ENCODE assay signal across 8 mouse cellular contexts in the genomic region with DNA sequence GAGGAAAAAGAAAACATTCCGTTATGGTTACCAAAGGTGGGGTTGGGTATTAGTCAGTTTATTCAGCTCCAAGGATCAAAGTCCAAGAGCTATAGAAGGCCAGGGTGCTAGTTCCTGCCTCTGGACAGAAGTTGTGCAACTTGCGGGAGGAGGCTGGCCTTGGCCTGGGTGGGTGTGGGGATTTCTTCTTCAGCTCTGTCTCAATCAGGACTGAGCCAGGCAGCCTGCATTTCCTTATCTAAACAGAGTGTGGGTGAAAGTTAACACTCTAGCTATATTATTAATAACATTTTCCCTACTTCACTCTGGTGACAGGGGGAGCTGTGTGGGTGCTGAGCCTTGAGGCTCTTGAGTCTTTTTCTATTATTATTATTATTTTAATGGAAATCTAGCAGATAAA. TPM values are rescaled to one million over a fixed set of nuclear protein-coding genes. Genes with fewer than 3 reads are reported as not detected.
DNase-seq lines count a peak whose midpoint lies in the region; ATAC-seq and TF ChIP-seq lines count a peak whose summit lies in the region.
"Had no signal": no experiment of that assay in that cellular context is flagged by ENCODE, and none has a peak within 500 bp of the region (broad histone marks: within the 10 kb centered on the region; RNA-seq: fewer than 3 reads in every experiment).

No protein-coding gene starts in this region.

- H3K27ac ChIP-seq in intestine, embryonic 14.5 days (ENCODE audit: low read depth), result no peak overlapping the region
- H3K27ac ChIP-seq in lung, embryonic 16.5 days (ENCODE audit: low read length), result no peak overlapping the region
- H3K27ac ChIP-seq in hindbrain, postnatal 0 days, result no peak overlapping the region
- H3K27ac ChIP-seq: forebrain, embryonic 10.5 days had no signal

- no peak overlapping the region for H3K9ac ChIP-seq in intestine, embryonic 14.5 days (ENCODE audit: low read length)
- no peak overlapping the region for H3K9ac ChIP-seq in lung, embryonic 16.5 days (ENCODE audit: low read length)
- no peak overlapping the region for H3K9ac ChIP-seq in hindbrain, postnatal 0 days (replicated peaks; ENCODE audit: low read length)

- no peaks in the 10 kb centered on the region; the same call in 1 of the 2 replicates for H3K4me1 ChIP-seq in intestine, embryonic 14.5 days (replicated peaks; ENCODE audit: control insufficient read depth, insufficient read depth, low read length)
- peaks cover 6% of the 10 kb centered on the region; the same call in 1 of the 2 replicates for H3K4me1 ChIP-seq in lung, embryonic 16.5 days (replicated peaks; ENCODE audit: control insufficient read depth, insufficient read depth, low read length)
- H3K4me1 ChIP-seq in hindbrain, postnatal 0 days (ENCODE audit: insufficient read depth, low read length), result no peaks in the 10 kb centered on the region
- H3K4me1 ChIP-seq: forebrain, embryonic 10.5 days had no signal

- H3K9me3 ChIP-seq in intestine, embryonic 14.5 days (ENCODE audit: control insufficient read depth, low read length), result no peaks in the 10 kb centered on the region
- no peaks in the 10 kb centered on the region for H3K9me3 ChIP-seq in lung, embryonic 16.5 days (ENCODE audit: control insufficient read depth, low read length)
- no peaks in the 10 kb centered on the region for H3K9me3 ChIP-seq in hindbrain, postnatal 0 days (ENCODE audit: low read length)
- H3K9me3 ChIP-seq: forebrain, embryonic 10.5 days had no signal

- no peak for TF ChIP-seq CTCF in hindbrain, postnatal 0 days (IDR thresholded peaks at IDR 0.05; ENCODE audit: low read depth)

- 28% methylated on average over 2 of the region's 2 CpGs for WGBS in intestine, embryonic 14.5 days
- WGBS in lung, embryonic 16.5 days, result 18% methylated on average over 2 of the region's 2 CpGs
- WGBS in hindbrain, postnatal 0 days, result 75% methylated on average over 2 of the region's 2 CpGs

- ATAC-seq in intestine, embryonic 14.5 days (replicated peaks; ENCODE audit: low FRiP score, low TSS enrichment, low read depth), result peak; percentile 96
- peak; percentile 95 for ATAC-seq in lung, embryonic 16.5 days (ENCODE audit: low read depth)
- ATAC-seq in hindbrain, postnatal 0 days, result no peak

- peak; percentile 42 for DNase-seq in 3134 (ENCODE audit: extremely low read depth, insufficient read length, low spot score)
- DNase-seq in MEL-GATA-1-ER (ENCODE audit: extremely low read depth, low read depth), result peak; percentile 58
- peak; percentile 69 for DNase-seq in intestine, embryonic 14.5 days (ENCODE audit: low spot score)
- no peak for DNase-seq in hindbrain, postnatal 0 days (ENCODE audit: low spot score)
- no peak for DNase-seq in neural tube, embryonic 10.5 days (ENCODE audit: extremely low spot score, low spot score)
- no peak for DNase-seq in natural killer cell, adult 2 months (ENCODE audit: low spot score in 2 of 2)

- H3K4me2 ChIP-seq in intestine, embryonic 14.5 days (ENCODE audit: low read length), result no peak overlapping the region
- H3K4me2 ChIP-seq in lung, embryonic 16.5 days (ENCODE audit: low read depth, low read length), result no peak overlapping the region
- H3K4me2 ChIP-seq in hindbrain, postnatal 0 days (ENCODE audit: low read depth, low read length), result no peak overlapping the region

- no peak overlapping the region for H3K4me3 ChIP-seq in intestine, embryonic 14.5 days (ENCODE audit: low read depth, low read length)
- H3K4me3 ChIP-seq in lung, embryonic 16.5 days (ENCODE audit: low read length), result no peak overlapping the region
- no peak overlapping the region for H3K4me3 ChIP-seq in hindbrain, postnatal 0 days (ENCODE audit: low read length)
- H3K4me3 ChIP-seq: forebrain, embryonic 10.5 days had no signal

- H3K27me3 ChIP-seq in intestine, embryonic 14.5 days (replicated peaks; ENCODE audit: control insufficient read depth, insufficient read depth, low read length), result no peaks in the 10 kb centered on the region
- no peaks in the 10 kb centered on the region for H3K27me3 ChIP-seq in lung, embryonic 16.5 days (ENCODE audit: control insufficient read depth, insufficient read depth, low read depth, low read length)
- no peaks in the 10 kb centered on the region for H3K27me3 ChIP-seq in hindbrain, postnatal 0 days (ENCODE audit: insufficient read depth, low read length)

- no peaks in the 10 kb centered on the region for H3K36me3 ChIP-seq in intestine, embryonic 14.5 days (ENCODE audit: control insufficient read depth, insufficient read depth, low read length)
- no peaks in the 10 kb centered on the region for H3K36me3 ChIP-seq in lung, embryonic 16.5 days (ENCODE audit: control insufficient read depth, insufficient read depth, low read length)
- H3K36me3 ChIP-seq in hindbrain, postnatal 0 days (ENCODE audit: insufficient read depth, low read length), result no peaks in the 10 kb centered on the region
- H3K36me3 ChIP-seq: forebrain, embryonic 10.5 days had no signal

RNA-seq across cellular contexts. Expression of a gene that starts 12.6 kb away (rescaled TPM):
- 1,268 and 1,288 TPM in 2 replicates for polyA plus RNA-seq in intestine, embryonic 14.5 days (2014; fragmentation: Nextera tagmentation; extraction: Ambion mirVana)
- 1,438 and 1,494 TPM in 2 replicates for polyA plus RNA-seq in lung, embryonic 16.5 days (2015; fragmentation: Nextera tagmentation; extraction: Ambion mirVana)
- 119 and 136 TPM in 2 replicates for total RNA-seq in hindbrain, postnatal 0 days (2014; rRNA removed)
- polyA plus RNA-seq in hindbrain, postnatal 0 days (2015; fragmentation: Nextera tagmentation; extraction: Ambion mirVana), result 589 and 626 TPM in 2 replicates

RNA-seq across cellular contexts. Expression of a gene that starts 21.3 kb away (rescaled TPM):
- polyA plus RNA-seq in intestine, embryonic 14.5 days (2014; fragmentation: Nextera tagmentation; extraction: Ambion mirVana), result 764 and 800 TPM in 2 replicates
- 817 and 840 TPM in 2 replicates for polyA plus RNA-seq in lung, embryonic 16.5 days (2015; fragmentation: Nextera tagmentation; extraction: Ambion mirVana)
- total RNA-seq in hindbrain, postnatal 0 days (2014; rRNA removed), result 523 and 571 TPM in 2 replicates
- polyA plus RNA-seq in hindbrain, postnatal 0 days (2015; fragmentation: Nextera tagmentation; extraction: Ambion mirVana), result 752 and 790 TPM in 2 replicates

RNA-seq across cellular contexts. Expression of a gene that starts 35.4 kb away (rescaled TPM):
- polyA plus RNA-seq in intestine, embryonic 14.5 days (2014; fragmentation: Nextera tagmentation; extraction: Ambion mirVana), result 12.9 and 17.6 TPM in 2 replicates
- polyA plus RNA-seq in lung, embryonic 16.5 days (2015; fragmentation: Nextera tagmentation; extraction: Ambion mirVana), result 21.5 and 23.5 TPM in 2 replicates
- 20.5 and 20.6 TPM in 2 replicates for total RNA-seq in hindbrain, postnatal 0 days (2014; rRNA removed)
- polyA plus RNA-seq in hindbrain, postnatal 0 days (2015; fragmentation: Nextera tagmentation; extraction: Ambion mirVana), result 20.2 TPM in 2 replicates

RNA-seq across cellular contexts. Expression of a gene that starts 35.5 kb away (rescaled TPM):
- polyA plus RNA-seq in intestine, embryonic 14.5 days (2014; fragmentation: Nextera tagmentation; extraction: Ambion mirVana), result 35.9 and 42.5 TPM in 2 replicates
- 29.4 and 35.2 TPM in 2 replicates for polyA plus RNA-seq in lung, embryonic 16.5 days (2015; fragmentation: Nextera tagmentation; extraction: Ambion mirVana)
- total RNA-seq in hindbrain, postnatal 0 days (2014; rRNA removed), result 11.5 and 26.7 TPM in 2 replicates
- 9.4 and 10.0 TPM in 2 replicates for polyA plus RNA-seq in hindbrain, postnatal 0 days (2015; fragmentation: Nextera tagmentation; extraction: Ambion mirVana)

RNA-seq across cellular contexts. Expression of a gene that starts 45.0 kb away (rescaled TPM):
- 146 and 154 TPM in 2 replicates for polyA plus RNA-seq in intestine, embryonic 14.5 days (2014; fragmentation: Nextera tagmentation; extraction: Ambion mirVana)
- 101 and 111 TPM in 2 replicates for polyA plus RNA-seq in lung, embryonic 16.5 days (2015; fragmentation: Nextera tagmentation; extraction: Ambion mirVana)
- total RNA-seq in hindbrain, postnatal 0 days (2014; rRNA removed), result 40.5 and 53.2 TPM in 2 replicates
- 73.9 and 78.7 TPM in 2 replicates for polyA plus RNA-seq in hindbrain, postnatal 0 days (2015; fragmentation: Nextera tagmentation; extraction: Ambion mirVana)

Comparison
In these comparisons a context has a peak if more than half of its experiments do, and no peak if none do; other contexts are left out.
1. DNase-seq: peak in 3134 (single experiment), MEL-GATA-1-ER (single experiment) and intestine, embryonic 14.5 days (single experiment); none in hindbrain, postnatal 0 days (single experiment), neural tube, embryonic 10.5 days (single experiment) and natural killer cell, adult 2 months (0 of 2).